Mouse (Mus musculus) gonadal fat pad, adult 2 months (tissue): ENCODE data around the gene Zfp420. TPM values are rescaled to one million over a fixed set of nuclear protein-coding genes. Genes with fewer than 3 reads are reported as not detected.

Source experiments
- DNase-seq: peaks from one replicate; pipeline ENCODE4 v3.0.0-alpha.2; 2012; ENCODE audit warnings: low read depth
- polyA plus RNA-seq: library from polyadenylated mRNA; depleted of rRNA; stranded (reverse); fragments of >200 nt; gene quantifications from 2 replicates; pipeline ENCODE4 v1.2.3, GENCODE M21; 2012; rRNA removed

Zfp420 gene
- polyA plus RNA-seq, 1 experiment = 2.1 TPM

DNA sequence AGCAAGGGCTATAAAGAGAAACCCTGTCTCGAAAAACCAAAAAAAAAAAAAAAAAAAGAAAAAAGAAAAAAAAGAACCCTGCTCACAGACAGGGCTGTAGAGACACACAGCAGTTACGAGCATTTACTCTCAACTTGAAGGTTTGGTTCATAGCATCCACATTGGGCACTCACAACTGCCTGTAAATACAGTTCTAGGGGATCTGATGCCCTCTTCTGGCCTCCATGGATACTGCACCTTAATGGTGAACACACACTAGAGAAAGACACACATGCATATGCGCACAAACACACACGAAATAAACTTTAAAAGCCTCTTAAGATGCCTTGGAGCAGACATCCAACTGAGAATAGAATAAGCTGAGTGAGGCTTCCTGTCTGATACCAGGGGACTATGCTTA, 38.6 kb downstream of the Zfp420 start:
- no peak for DNase-seq

DNA sequence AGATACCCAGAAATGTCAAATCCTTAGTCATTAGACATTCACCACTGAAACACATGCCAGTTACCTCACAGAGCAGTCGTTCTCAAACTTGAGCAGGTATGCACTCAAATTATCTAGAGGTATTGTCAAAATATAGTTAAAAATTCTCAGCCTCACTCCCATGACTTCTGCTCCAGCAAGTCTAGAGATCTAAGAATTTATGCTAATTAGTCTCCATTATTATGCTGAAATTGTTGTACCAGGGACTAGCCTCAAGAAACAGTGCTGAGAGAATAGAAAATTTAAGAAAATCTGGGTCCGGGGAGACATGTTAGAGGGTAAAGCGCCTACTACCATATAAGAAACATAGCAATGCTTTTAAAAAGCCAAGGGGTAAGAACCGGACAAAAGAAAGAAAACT, 44.3 kb downstream of the Zfp420 start:
- no peak for DNase-seq

DNA sequence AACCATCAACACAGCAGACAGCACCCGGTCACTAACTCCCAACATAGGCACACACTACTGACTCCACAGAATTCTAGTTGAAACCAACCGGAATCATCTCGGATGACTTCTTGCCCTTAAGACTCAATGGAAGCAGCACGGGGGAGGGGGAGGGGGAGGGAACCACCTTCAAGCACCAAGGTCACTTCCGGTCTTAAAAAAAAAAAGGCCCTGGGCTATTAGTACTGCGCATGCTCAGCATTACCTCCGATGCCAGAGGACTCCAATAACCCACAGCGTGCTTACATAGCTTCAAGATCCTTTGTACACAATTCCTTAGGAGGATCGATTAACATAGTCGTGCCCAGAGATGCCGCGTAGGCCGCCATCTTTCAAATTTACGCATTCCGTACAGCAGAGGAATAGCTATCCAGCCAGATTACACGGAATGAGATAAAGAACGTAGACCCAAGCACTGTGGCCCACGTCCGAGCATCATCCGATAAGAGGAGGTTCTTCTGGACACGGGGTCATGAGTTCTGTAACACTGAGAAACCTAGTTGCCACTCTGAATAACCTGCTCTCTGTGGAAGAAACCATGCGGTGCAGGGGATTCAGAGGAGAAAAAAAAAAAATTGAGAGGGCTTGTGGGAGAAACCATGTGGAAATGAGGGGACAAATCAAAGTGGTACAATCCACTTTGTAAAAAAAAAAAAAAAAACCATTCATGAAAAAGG, 46.3 kb downstream of the Zfp420 start, which contains the start of gene Zfp27:
TSS of gene Zfp27 (minus strand) at position 607 of the 716 bp plus-strand sequence.
- peak; percentile 71 for DNase-seq

DNA sequence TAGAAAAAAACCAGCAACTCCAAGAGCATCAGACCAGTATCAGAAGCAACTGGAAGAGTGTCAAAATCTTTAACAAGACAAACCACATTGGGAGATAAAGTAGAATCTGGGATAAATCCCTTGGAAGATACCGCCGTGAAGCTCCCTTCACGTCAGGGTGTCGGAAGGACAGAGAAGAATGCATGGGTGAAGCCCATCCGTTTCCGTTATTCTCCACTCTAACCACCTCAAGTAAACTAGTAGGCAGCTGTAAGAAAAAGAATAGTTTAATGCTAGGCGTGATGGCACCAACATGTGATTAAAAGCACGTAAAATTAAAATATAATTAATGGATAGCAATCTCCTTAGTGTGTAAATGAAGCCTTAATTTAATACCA, 46.9 kb downstream of the Zfp420 start:
- DNase-seq = no peak

DNA sequence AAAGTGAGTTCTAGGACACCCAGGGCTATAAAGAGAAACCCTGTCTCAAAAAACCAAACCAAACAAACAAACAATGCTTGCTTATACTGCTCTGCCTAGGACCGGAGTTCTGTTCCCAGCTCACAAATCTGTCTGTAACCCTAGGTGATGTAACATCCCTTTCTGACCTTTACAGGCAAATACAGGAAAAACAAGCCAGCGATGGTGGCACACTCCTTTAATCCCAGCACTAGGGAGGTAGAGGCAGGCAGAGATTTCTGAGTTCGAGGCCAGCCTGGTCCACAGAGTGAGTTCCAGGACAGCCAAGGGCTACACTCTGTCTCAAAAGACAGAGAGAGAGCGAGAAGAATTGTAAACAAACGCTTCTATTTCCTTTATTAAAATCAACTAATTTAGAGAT, 47.4 kb downstream of the Zfp420 start:
- no peak for DNase-seq

DNA sequence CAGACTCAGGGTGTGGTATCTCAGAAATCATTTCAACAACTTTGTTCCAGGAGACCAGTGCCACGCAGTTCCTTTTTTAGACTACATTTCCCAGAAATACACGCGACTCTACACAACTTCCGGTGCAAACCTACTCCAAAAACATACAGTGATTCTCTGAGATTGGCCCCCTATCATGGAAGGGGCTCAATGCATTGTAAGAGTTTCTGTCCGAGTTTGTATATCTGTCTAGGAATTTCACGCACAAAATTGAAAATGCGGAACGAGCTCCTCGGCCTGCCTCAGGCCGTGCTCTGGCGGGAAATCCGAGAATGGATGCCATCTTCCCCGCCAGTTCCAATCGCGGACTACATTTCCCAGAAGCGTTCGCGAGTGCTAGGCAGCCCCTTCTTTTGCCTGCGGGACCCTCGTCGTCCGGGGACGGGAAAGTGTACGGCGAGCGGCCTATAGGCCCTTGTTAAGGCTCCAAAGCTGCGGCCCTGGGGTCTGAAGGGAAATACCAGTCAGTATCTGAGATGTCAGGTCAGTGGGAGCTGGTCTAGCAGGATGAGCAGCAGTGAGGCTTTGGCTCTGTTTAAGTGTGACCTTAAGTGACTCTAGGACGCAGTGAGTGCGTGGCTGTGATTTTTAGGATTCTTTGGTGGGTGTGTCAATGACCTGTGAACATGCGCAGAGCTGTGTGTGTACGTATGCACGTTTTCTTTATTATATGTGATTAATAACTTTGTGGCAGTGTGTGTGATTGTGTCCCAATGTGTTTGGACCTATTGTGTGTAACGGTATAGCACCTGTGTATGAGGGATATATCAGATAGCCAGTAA, 48.6 kb downstream of the Zfp420 start, which contains the start of gene Zfp383:
TSS of gene Zfp383 (plus strand) at position 94 of the 821 bp plus-strand sequence.
- peak; percentile 59 for DNase-seq

DNA sequence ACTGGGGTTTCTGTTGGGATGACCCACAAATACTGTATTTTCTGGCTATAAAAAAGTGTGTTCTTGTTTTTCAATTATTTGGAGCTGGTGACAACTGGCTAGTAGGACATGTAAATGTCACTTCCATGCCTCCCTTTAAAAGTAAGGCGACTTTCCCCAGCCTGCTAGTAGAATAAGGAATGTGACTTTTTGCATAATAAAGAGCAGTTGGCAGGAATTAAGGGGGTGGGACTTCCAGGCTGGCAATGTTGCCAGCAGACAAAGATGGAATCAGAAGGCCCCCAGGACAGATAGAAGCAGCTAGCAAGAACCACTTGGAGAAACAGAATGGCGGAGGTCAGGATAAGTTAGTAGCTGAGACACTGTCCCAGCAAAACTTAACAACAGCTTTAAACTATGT, 50.5 kb downstream of the Zfp420 start:
- DNase-seq = no peak

DNA sequence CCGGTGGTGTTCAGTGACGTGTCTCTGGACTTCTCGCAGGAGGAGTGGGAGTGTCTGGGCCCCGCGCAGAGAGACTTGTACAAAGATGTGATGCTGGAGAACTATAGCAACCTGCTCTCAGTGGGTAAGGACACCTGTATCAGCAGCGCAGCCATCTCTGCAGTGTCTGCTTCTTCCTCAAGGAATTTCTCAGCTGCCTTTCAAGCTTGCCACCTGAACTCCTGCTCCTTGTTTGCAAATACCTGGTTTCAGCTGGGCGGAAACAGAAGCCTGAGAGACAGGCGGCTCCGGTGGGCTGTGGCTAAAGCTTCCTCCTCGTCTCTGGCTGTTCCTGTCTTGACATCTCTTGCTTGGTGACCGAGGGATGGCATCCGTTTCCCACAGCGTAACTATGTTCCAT, 52.4 kb downstream of the Zfp420 start:
- no peak for DNase-seq

DNA sequence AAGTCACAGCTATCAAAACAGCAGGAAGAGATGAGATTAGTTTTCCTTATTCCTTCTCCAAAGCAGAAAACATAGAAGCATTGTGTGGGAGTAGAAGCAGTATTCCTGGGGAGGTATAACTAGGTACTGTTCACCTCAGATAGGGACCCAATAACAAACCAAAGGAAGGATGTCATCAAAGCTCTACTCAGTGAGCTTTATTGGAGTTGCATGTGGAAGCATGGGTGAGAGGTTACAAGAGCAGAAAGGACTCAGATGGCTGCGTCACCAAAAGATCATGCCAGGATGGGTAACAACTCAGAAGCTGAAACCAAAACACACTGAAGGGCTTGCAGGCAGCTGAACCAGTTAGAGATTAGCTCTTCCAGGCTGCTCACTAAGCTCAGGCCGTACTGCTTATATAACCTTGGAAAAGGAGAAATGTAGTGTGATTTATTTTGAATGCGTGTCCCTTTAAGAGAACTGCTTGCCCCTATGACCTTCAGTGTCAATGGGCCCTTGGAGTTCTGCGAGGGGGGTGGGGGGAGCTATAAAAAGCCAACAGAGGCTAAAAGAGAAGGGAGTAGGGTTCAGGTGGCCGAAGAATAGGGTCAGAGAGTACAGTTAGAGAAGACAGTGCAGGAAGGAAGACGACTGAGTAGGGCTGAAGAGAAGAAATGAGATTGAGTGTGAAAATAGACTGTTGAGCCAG, 57.7 kb downstream of the Zfp420 start:
- no peak for DNase-seq

DNA sequence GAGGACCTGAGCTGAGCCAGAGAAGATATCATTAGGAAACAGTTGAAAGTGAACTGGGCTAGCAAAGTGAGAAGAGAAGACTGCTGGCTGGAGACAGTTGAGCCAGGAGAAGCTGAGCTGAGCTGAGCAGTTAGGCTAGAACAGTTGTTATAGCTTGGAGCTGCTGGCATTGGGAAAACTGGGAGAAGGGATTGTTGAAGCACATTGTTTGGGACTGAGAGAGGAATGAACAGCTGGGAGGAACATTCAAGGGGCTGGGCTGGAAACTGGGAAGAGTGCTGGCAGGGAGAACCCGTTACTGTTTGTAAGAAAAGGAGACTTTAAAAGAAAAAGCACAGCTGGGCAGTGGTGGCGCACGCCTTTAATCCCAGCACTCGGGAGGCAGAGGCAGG, 58.3 kb downstream of the Zfp420 start:
- no peak for DNase-seq

DNA sequence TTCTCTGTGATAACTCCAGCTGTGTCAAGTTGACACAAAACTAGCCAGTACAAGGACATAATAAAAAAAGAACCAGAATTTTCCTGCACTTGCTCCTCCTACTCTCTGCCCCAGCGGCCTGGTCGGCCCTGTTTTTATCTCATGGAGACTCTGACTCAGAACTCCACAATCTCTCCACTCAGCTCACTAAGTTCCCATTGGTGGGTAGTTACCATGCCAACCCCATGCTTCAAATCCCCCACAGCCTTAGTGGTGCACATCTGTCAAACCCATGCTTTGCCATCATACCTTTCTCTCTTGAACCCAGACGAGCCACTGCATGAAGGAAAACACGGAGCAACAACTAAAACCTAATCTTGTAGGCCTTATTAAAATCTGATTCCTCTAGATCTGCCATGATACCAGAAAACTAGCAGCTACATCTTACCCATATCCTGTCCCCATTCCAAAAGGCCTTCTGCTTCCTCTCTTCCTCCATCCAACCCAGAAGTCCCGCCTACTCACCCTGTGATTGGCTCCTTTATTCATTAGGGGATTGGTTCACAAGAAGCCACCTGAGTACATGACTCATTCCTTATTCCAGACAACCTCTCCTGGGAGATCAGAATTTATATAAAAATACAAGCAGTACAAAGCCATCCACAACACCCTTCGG, 61.8 kb downstream of the Zfp420 start:
- DNase-seq = no peak

DNA sequence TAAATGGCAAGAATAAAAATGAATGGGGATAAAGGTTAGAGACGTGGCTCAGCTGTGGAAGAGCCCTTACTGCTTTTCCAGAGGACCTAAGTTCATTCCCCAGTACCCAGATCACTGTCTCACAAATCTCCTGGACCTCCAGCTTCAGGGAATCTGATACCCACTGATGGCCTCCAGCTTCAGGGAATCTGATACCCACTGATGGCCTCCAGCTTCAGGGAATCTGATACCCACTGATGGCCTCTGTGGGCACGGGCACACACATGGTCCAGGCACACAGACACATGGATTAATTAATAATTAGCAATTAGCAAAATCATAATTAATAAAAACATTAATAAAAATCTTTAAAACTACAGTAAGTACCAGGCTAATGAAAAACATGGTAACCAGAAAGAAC, 63.0 kb downstream of the Zfp420 start:
- no peak for DNase-seq

Other genes starting within 250 kb of the Zfp420 start
- gene Catsperg2, start 132.9 kb upstream of the Zfp420 start, polyA plus RNA-seq = 0.55 and 1.2 TPM in 2 replicates
- 4.9 and 5.2 TPM in 2 replicates for gene Zfp84, start 91.4 kb upstream of the Zfp420 start, polyA plus RNA-seq
- gene Zfp30, start 76.0 kb upstream of the Zfp420 start, polyA plus RNA-seq = 1.5 and 1.9 TPM in 2 replicates
- 3.0 and 4.6 TPM in 2 replicates for gene Zfp790, start 43.9 kb upstream of the Zfp420 start, polyA plus RNA-seq
- gene Zfp940, start 6.3 kb upstream of the Zfp420 start, polyA plus RNA-seq = 0.20 and 0.37 TPM in 2 replicates
- gene Zfp27, start 46.6 kb downstream of the Zfp420 start, polyA plus RNA-seq = 2.9 and 3.5 TPM in 2 replicates
- 2.3 and 2.5 TPM in 2 replicates for gene Zfp383, start 48.2 kb downstream of the Zfp420 start, polyA plus RNA-seq
- gene Zfp74, start 94.1 kb downstream of the Zfp420 start, polyA plus RNA-seq = 5.4 and 5.7 TPM in 2 replicates
- 4.4 and 5.2 TPM in 2 replicates for gene Zfp568, start 124.0 kb downstream of the Zfp420 start, polyA plus RNA-seq
- gene Zfp14, start 191.4 kb downstream of the Zfp420 start, polyA plus RNA-seq = 5.3 and 6.1 TPM in 2 replicates
- 0.11 and 0.27 TPM in 2 replicates for gene Zfp82, start 212.9 kb downstream of the Zfp420 start, polyA plus RNA-seq
- gene Gm26920, start 230.4 kb downstream of the Zfp420 start, polyA plus RNA-seq = 0.15 and 0.46 TPM in 2 replicates
- gene Zfp566, start 230.5 kb downstream of the Zfp420 start, polyA plus RNA-seq = 2.9 and 3.0 TPM in 2 replicates
- 16.3 and 16.5 TPM in 2 replicates for gene Zfp260, start 234.8 kb downstream of the Zfp420 start, polyA plus RNA-seq